Mouse (Mus musculus) myocyte (in vitro differentiated cells): ENCODE data around the gene Ypel4.

Experiments used
- CEBPB ChIP-seq: IDR thresholded peaks from 2 replicates; pipeline ENCODE4 v1.6.1; 2011; ENCODE audit warnings: mild to moderate bottlenecking, moderate library complexity; ENCODE audit not compliant: poor library complexity, insufficient read depth, severe bottlenecking
- E2F4 ChIP-seq: IDR thresholded peaks from one replicate; pipeline ENCODE4 v1.6.1; 2011; ENCODE audit warnings: mild to moderate bottlenecking, control low read depth, moderate library complexity; ENCODE audit not compliant: insufficient read depth
- MAX ChIP-seq: IDR thresholded peaks from one replicate; pipeline ENCODE4 v1.6.1; 2011; ENCODE audit warnings: low read depth, mild to moderate bottlenecking, control low read depth
- MYOG ChIP-seq, 3 experiments: IDR thresholded peaks; one replicate each; pipeline ENCODE4 v1.6.1; 2011; ENCODE audit warnings: control low read depth in 2 of 3, low read depth in 2 of 3, mild to moderate bottlenecking in 2 of 3; ENCODE audit not compliant: insufficient read length in 2 of 3, control insufficient read depth in 1 of 3, insufficient read depth in 1 of 3
- POLR2A ChIP-seq: IDR thresholded peaks from one replicate; pipeline ENCODE4 v1.6.1; 2011; ENCODE audit warnings: low read depth, mild to moderate bottlenecking, control low read depth, moderate library complexity; ENCODE audit not compliant: insufficient read length
- POLR2AphosphoS2 ChIP-seq: IDR thresholded peaks from one replicate; pipeline ENCODE4 v1.6.1; 2011; ENCODE audit warnings: low read depth, control low read depth; ENCODE audit not compliant: insufficient read length
- REST ChIP-seq: IDR thresholded peaks from one replicate; pipeline ENCODE4 v1.6.1; 2011; ENCODE audit warnings: mild to moderate bottlenecking, control low read depth, moderate library complexity; ENCODE audit not compliant: insufficient read depth, insufficient read length
- SRF ChIP-seq: IDR thresholded peaks from one replicate; pipeline ENCODE4 v1.6.1; 2011; ENCODE audit warnings: low read depth; ENCODE audit not compliant: control insufficient read depth, insufficient read length
- TCF12 ChIP-seq: IDR thresholded peaks from one replicate; pipeline ENCODE4 v1.6.1; 2011; ENCODE audit warnings: mild to moderate bottlenecking, control low read depth; ENCODE audit not compliant: poor library complexity, insufficient read depth, severe bottlenecking
- USF1 ChIP-seq: IDR thresholded peaks from one replicate; pipeline ENCODE4 v1.6.1; 2011; ENCODE audit warnings: low read depth, mild to moderate bottlenecking, control low read depth, moderate library complexity

DNA sequence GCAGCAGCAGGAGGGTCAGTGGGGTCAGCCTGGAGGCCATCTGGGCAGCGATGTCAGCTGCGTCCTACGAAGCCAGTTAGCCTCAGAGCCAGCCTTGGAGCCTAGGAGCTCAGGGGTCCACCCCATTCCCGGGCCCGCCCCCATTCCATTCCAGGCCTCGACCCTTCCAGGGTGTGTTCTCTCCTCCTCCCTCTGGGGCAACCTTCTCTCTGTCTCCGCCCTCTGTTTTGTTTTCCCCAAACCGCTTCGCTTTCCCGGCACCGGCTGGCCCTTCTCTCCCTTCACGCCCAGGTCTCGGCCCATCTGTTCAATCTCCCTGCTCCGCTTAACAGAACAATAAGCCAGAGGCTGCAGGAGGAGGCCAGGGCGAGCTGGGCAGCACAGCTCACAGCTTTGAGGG, 40.9 kb downstream of the Ypel4 start:
- no peak for TF ChIP-seq CEBPB
- TF ChIP-seq USF1 = no peak
- no peak for TF ChIP-seq POLR2AphosphoS2
- no peak for TF ChIP-seq POLR2A
- no peak for TF ChIP-seq E2F4
- no peak for TF ChIP-seq MAX
- no peak for TF ChIP-seq SRF
- TF ChIP-seq MYOG (IDR thresholded peaks at IDR 0.05; ENCODE audit: control insufficient read depth in 1 of 3, insufficient read depth in 1 of 3, insufficient read length in 2 of 3, low read depth in 2 of 3) = no peak
- no peak for TF ChIP-seq REST
- TF ChIP-seq TCF12 = no peak
